Mouse (Mus musculus): Measurements from ENCODE around the gene Sapcd1.

- TF ChIP-seq POLR2A (IDR thresholded peaks at IDR 0.05; ENCODE audit: insufficient read length, low read depth) (no peak), MAX (IDR thresholded peaks at IDR 0.05; ENCODE audit: low read depth) (no peak), TCF12 (IDR thresholded peaks at IDR 0.05; ENCODE audit: insufficient read depth, poor library complexity, severe bottlenecking) (no peak), POLR2AphosphoS2 (IDR thresholded peaks at IDR 0.05; ENCODE audit: insufficient read length, low read depth) (no peak), E2F4 (IDR thresholded peaks at IDR 0.05; ENCODE audit: insufficient read depth) (no peak), MYOG (IDR thresholded peaks at IDR 0.05; ENCODE audit: control insufficient read depth in 1 of 3, insufficient read depth in 1 of 3, insufficient read length in 2 of 3, low read depth in 2 of 3) (no peak), USF1 (IDR thresholded peaks at IDR 0.05; ENCODE audit: low read depth) (no peak), TCF3 (IDR thresholded peaks at IDR 0.05; ENCODE audit: insufficient read length, low read depth) (no peak), CEBPB (IDR thresholded peaks at IDR 0.05; ENCODE audit: insufficient read depth, poor library complexity, severe bottlenecking) (no peak), MYOD1 (IDR thresholded peaks at IDR 0.05; ENCODE audit: control insufficient read depth in 1 of 3, insufficient read length in 2 of 3, low read depth in 2 of 3) (no peak), SRF (IDR thresholded peaks at IDR 0.05; ENCODE audit: control insufficient read depth, insufficient read length, low read depth) (no peak)
Observed at GRCm38 (mm10) chr17:35064951-35065947, 37.4 kb upstream of the Sapcd1 start, which contains the start of gene Ly6g6c.

All from myocyte (in vitro differentiated cells).